Mouse (Mus musculus) intestine, embryonic 14.5 days (tissue): Measurements from ENCODE around the gene Man1a2. TPM values are rescaled to one million over a fixed set of nuclear protein-coding genes. Genes with fewer than 3 reads are reported as not detected.
A peak's percentile ranks its signal among the peaks of the same experiment; 100 is the strongest.

Experiments
- ATAC-seq: fragments of 200-750 bp; cut with Nextera tagmentation; replicated peaks from 2 replicates; pipeline ENCODE4 v1.8.0; 2017; ENCODE audit warnings: low read depth, moderate number of reproducible peaks, moderate TSS enrichment, moderate library complexity; ENCODE audit not compliant: low FRiP score, low TSS enrichment
- DNase-seq: peaks from one replicate; pipeline ENCODE4 v3.0.0-alpha.2; 2018; ENCODE audit warnings: low spot score
- H3K27ac ChIP-seq: fragments of 300-500 bp; sonication (generic); 2 replicates; pipeline ENCODE4 v1.5.1; 2014; ENCODE audit warnings: low read depth, mild to moderate bottlenecking, control low read depth
- H3K27me3 ChIP-seq: fragments of 300-500 bp; sonication (generic); replicated peaks from 2 replicates; pipeline ENCODE4 v1.6.1; 2014; ENCODE audit warnings: low read length, control low read depth; ENCODE audit not compliant: control insufficient read depth, insufficient read depth
- H3K36me3 ChIP-seq: fragments of 300-500 bp; sonication (generic); 2 replicates; pipeline ENCODE4 v1.6.1; 2014; ENCODE audit warnings: low read length, control low read depth; ENCODE audit not compliant: control insufficient read depth, insufficient read depth
- H3K4me1 ChIP-seq: fragments of 300-500 bp; sonication (generic); replicated peaks from 2 replicates; pipeline ENCODE4 v1.6.1; 2014; ENCODE audit warnings: low read length, control low read depth, mixed read lengths; ENCODE audit not compliant: control insufficient read depth, insufficient read depth
- H3K4me2 ChIP-seq: fragments of 300-500 bp; sonication (generic); 2 replicates; pipeline ENCODE4 v1.6.1; 2014; ENCODE audit warnings: low read length
- H3K4me3 ChIP-seq: fragments of 300-500 bp; sonication (generic); 2 replicates; pipeline ENCODE4 v1.5.1; 2014; ENCODE audit warnings: low read depth, low read length, control low read depth, mixed read lengths
- H3K9ac ChIP-seq: fragments of 300-500 bp; sonication (generic); 2 replicates; pipeline ENCODE4 v1.6.1; 2014; ENCODE audit warnings: mild to moderate bottlenecking, low read length
- H3K9me3 ChIP-seq: fragments of 300-500 bp; sonication (generic); 2 replicates; pipeline ENCODE4 v1.6.1; 2016; ENCODE audit warnings: low read length, control low read depth; ENCODE audit not compliant: control insufficient read depth
- WGBS: fragments of 180-500 bp; shearing (Covaris S2); extraction: QIAGEN DNeasy Blood & Tissue Kit; methylation state at CpG from one replicate; pipeline ENCODE4 v1.1.7; 2014; 5-methylcytosine and 5-hydroxymethylcytosine counted together
- polyA plus RNA-seq: library from polyadenylated mRNA; unstranded; fragments of >200 nt; fragmentation: Nextera tagmentation; extraction: Ambion mirVana; gene quantifications from 2 replicates; pipeline ENCODE4 v1.2.1, GENCODE M21; 2014

Man1a2 gene
- polyA plus RNA-seq, 1 experiment from 2014 or later = 97.2 TPM

DNA sequence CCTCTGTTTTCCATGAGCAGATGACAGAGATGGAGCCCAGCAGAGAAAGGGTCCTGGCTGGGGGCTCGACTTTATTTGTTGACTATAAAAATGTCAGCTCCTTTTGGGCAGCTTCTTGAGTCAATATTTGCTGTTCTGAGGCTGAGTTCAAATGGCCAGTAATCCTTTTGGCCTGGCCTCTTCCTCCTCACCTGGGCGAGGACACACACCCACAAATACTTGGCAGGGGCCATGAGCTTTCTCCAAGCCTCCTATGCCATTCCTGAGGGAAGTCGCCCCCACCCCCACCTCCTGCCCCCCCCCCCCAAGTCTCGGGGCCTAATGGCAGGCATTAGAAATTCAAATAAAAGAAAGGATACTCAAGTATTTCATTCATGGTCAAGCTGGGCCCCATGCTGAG is 149.4 kb downstream of the Man1a2 start:
- H3K27me3 ChIP-seq = no peaks in the 10 kb centered on the region
- ATAC-seq = 0 out of 2 replicates have a peak, but pooled peaks have one; percentile 5
- H3K4me1 ChIP-seq = no peaks in the 10 kb centered on the region
- no peaks in the 10 kb centered on the region for H3K9me3 ChIP-seq
- no peak overlapping the region for H3K9ac ChIP-seq
- 68% methylated on average over 4 of the region's 4 CpGs for WGBS
- no peak overlapping the region for H3K4me3 ChIP-seq
- DNase-seq = no peak
- no peaks in the 10 kb centered on the region for H3K36me3 ChIP-seq
- H3K27ac ChIP-seq = no peak overlapping the region
- no peak overlapping the region for H3K4me2 ChIP-seq

DNA sequence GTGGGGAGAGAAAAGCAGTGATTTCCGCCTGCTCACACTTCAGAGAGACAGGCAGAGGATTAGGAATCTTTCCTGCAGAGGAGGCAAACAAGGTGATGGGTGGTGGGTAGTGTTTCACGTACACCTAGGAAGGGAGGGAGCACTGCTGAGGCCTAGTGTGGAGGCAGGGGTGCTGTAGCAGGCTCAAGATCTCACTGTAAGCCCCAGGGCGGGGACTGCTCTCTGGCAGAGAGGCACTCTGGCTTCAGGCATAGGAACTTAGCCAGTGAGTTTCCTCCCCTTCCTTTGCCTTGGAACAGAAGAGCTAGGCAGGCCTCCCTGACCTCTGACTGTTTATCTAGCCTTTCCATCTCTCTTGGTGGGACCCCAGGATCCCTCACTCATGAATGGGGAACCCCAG is 150.0 kb downstream of the Man1a2 start:
- Histone ChIP-seq H3K9ac (no peak overlapping the region), H3K4me3 (no peak overlapping the region), H3K4me2 (no peak overlapping the region), H3K36me3 (no peaks in the 10 kb centered on the region), H3K27ac (no peak overlapping the region), H3K4me1 (no peaks in the 10 kb centered on the region), H3K27me3 (no peaks in the 10 kb centered on the region), H3K9me3 (no peaks in the 10 kb centered on the region)
- ATAC-seq (no peak), DNase-seq (no peak)
- 51% methylated on average over 3 of the region's 3 CpGs for WGBS

DNA sequence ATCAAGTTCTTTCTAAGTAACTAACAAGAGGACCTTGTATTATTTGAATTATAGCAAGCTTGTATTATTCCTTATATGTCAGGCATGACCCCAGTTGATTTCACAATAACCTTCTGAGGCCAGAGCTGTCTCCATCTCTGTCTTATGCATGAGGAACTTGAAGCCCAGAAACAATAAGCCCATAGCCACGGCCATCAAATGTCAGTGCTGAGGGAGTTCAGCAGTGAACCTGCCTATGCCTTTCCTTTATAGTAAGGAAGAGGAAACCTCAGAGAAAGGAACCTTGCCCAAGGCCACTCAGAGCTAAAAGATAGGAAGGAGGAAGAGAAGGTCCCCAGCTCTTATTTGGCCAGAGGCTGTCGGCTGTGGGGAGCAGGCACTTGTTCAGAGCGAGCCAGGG is 150.9 kb downstream of the Man1a2 start:
- H3K9ac ChIP-seq = no peak overlapping the region
- no peaks in the 10 kb centered on the region for H3K4me1 ChIP-seq
- no peaks in the 10 kb centered on the region for H3K9me3 ChIP-seq
- ATAC-seq (no peak), DNase-seq (no peak)
- no peaks in the 10 kb centered on the region for H3K36me3 ChIP-seq
- H3K4me3 ChIP-seq = no peak overlapping the region
- H3K4me2 ChIP-seq = no peak overlapping the region
- H3K27ac ChIP-seq = no peak overlapping the region
- 78% methylated on average over 3 of the region's 3 CpGs for WGBS
- H3K27me3 ChIP-seq = no peaks in the 10 kb centered on the region

DNA sequence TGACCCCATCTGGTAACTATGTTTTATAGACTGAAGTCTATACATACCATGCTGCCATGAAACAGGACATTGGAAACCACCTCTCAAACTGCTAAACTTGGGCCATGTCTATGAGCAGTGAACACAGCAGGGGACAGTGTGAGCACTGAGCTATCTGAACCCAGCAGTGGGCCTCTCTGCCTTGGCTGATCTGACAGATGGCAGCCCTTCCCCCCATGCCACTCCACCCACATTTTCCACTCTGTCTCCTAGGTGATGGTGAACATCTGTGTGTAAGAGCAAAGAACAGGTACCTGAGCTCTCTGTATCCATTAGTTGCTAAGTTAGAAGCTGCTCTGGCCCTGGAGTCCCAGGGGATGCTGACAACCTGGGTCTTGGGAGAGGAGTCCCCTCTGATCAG is 151.9 kb downstream of the Man1a2 start:
- Histone ChIP-seq H3K36me3 (no peaks in the 10 kb centered on the region), H3K9ac (no peak overlapping the region), H3K4me1 (no peaks in the 10 kb centered on the region), H3K27me3 (no peaks in the 10 kb centered on the region), H3K9me3 (no peaks in the 10 kb centered on the region), H3K4me3 (no peak overlapping the region), H3K4me2 (no peak overlapping the region), H3K27ac (no peak overlapping the region)
- no peak for ATAC-seq
- DNase-seq = no peak

DNA sequence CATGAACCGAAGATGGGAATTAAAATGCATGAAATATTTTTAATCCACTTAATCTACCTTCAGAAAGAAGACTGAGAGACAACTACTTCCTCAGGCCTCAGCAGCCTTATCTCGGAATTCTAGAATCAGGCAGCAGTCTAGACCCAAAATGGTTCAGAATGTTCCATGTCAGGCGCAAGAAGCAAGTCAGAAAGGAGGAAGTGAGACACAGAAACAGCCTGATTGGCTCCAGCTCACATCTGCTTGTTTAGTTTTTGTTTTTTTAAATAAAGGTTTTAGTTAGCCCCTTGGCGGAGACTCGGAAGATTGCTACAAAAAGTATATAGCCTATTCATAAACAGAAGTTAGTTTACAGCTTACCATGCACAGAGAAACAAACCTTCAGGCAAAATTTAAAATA is 154.4 kb downstream of the Man1a2 start:
- WGBS = 90% methylated on average over 5 of the region's 5 CpGs
- Histone ChIP-seq H3K4me3 (no peak overlapping the region), H3K36me3 (no peaks in the 10 kb centered on the region), H3K27me3 (no peaks in the 10 kb centered on the region), H3K4me1 (no peaks in the 10 kb centered on the region), H3K4me2 (no peak overlapping the region), H3K9ac (no peak overlapping the region), H3K27ac (no peak overlapping the region), H3K9me3 (no peaks in the 10 kb centered on the region)
- ATAC-seq (no peak), DNase-seq (no peak)

DNA sequence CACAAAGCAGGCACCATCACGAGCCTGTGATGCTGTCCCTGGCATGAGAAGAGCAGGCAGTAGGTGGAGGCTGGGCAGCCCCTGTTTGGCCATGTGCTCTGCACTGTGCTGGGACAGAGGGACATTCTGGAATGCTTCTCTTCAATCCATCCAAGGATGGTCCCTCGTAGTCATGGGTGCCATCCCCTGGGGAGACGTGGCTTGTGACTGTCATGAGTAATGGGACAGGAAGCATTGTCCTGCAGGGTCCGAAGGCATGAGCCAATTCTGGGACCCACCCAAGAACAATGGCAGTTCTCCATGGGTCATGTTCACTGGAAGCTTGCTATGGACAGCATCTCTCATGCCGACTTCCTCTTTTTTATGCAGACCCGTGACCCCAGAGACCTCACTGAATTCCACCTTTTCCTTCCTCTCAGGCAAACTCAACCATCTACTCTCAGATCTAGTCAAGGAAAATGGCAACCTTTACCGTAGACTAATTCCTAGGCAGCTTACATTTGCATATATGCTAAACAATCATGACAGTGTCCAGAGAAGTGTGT is 155.0 kb downstream of the Man1a2 start:
- WGBS = 77% methylated on average over 7 of the region's 7 CpGs
- DNase-seq = no peak
- no peak overlapping the region for H3K4me3 ChIP-seq
- ATAC-seq = no peak
- no peak overlapping the region for H3K9ac ChIP-seq
- no peak overlapping the region for H3K27ac ChIP-seq
- no peaks in the 10 kb centered on the region for H3K4me1 ChIP-seq
- H3K9me3 ChIP-seq = no peaks in the 10 kb centered on the region
- H3K27me3 ChIP-seq = no peaks in the 10 kb centered on the region
- no peak overlapping the region for H3K4me2 ChIP-seq
- no peaks in the 10 kb centered on the region for H3K36me3 ChIP-seq

DNA sequence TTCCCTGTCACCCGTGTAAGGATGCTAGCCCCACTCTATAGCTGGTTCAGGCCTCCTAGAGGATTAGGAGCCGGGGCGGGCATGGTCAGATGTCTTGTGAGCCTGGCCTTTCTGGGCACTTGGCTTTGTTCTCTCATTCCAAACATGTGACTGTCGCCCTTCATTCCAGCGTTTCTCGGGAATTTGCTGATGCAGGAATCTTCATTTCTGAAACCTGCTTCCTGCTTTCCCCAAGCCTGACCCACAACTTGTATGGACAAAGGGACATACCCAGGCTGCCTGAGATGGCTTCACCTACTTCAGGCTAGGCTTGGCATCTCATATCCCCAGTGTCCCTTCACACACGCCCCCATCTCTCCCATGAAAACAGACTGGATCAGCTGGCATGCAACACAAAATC is 162.6 kb downstream of the Man1a2 start:
- Histone ChIP-seq H3K27ac (no peak overlapping the region), H3K4me2 (no peak overlapping the region), H3K36me3 (no peaks in the 10 kb centered on the region), H3K27me3 (no peaks in the 10 kb centered on the region), H3K9me3 (no peaks in the 10 kb centered on the region), H3K4me1 (no peaks in the 10 kb centered on the region), H3K9ac (no peak overlapping the region), H3K4me3 (no peak overlapping the region)
- DNase-seq (no peak), ATAC-seq (no peak)
- 79% methylated on average over 7 of the region's 7 CpGs for WGBS

DNA sequence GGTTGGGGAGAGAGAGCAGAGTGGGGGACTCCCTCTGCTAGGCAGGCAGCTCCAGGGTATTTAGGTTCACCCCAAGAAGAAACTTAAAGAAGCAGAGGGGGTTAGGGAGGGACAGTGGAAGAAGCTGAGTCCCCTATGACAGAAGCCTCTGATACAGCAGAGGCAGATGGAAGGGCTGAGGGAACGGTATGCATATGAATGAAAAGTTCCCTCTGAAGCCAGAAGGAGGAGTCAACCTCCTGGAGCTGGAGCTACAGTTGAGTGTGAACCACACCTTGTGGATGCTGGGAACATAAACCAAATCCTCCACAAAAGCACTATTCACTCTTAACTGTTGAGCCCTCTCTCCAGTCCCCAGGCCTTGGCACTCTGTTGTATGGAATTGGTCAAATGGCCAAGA is 163.7 kb downstream of the Man1a2 start:
- no peak overlapping the region for H3K4me3 ChIP-seq
- H3K36me3 ChIP-seq = no peaks in the 10 kb centered on the region
- H3K4me1 ChIP-seq = no peaks in the 10 kb centered on the region
- DNase-seq (no peak), ATAC-seq (no peak)
- no peaks in the 10 kb centered on the region for H3K9me3 ChIP-seq
- 29% methylated on average over 1 of the region's 1 CpGs for WGBS
- no peak overlapping the region for H3K9ac ChIP-seq
- H3K27me3 ChIP-seq = no peaks in the 10 kb centered on the region
- no peak overlapping the region for H3K27ac ChIP-seq
- no peak overlapping the region for H3K4me2 ChIP-seq

DNA sequence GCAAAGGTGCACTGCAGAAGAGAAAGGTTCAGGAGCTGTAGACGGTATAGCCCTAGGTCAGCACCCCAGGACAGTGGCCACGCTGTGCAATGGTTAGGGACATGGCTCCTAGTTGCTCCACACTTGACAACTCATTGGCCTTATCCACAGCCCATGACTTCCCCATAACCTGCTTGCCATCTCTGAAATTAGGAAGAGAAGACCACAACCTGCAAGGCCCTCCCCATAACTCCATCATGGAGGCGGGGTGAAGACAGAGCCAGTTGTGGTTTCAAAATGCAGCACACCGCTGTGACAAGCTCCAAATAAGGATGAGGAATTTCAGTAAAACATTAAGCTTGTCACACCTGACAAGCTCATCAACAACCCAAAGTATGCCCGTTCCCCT is 169.6 kb downstream of the Man1a2 start:
- Histone ChIP-seq H3K4me2 (no peak overlapping the region), H3K27me3 (no peaks in the 10 kb centered on the region), H3K36me3 (no peaks in the 10 kb centered on the region), H3K27ac (no peak overlapping the region), H3K4me3 (no peak overlapping the region), H3K9ac (no peak overlapping the region), H3K4me1 (no peaks in the 10 kb centered on the region), H3K9me3 (no peaks in the 10 kb centered on the region)
- ATAC-seq (no peak), DNase-seq (no peak)
- WGBS = 88% methylated on average over 5 of the region's 5 CpGs
